Mouse (Mus musculus) neural tube, embryonic 11.5 days (tissue): Measurements from ENCODE around the gene Spsb4. TPM values are rescaled to one million over a fixed set of nuclear protein-coding genes. Genes with fewer than 3 reads are reported as not detected.

ENCODE experiments used
- ATAC-seq: fragments of 200-750 bp; cut with Nextera tagmentation; 2 replicates; pipeline ENCODE4 v1.8.0; 2017; ENCODE audit warnings: moderate number of reproducible peaks, mild to moderate bottlenecking, moderate TSS enrichment, moderate library complexity; ENCODE audit not compliant: insufficient read depth, low FRiP score, low TSS enrichment
- DNase-seq: peaks from one replicate; pipeline ENCODE4 v3.0.0-alpha.2; 2015; ENCODE audit warnings: low spot score
- H3K27ac ChIP-seq: fragments of 300-500 bp; sonication (generic); 2 replicates; pipeline ENCODE4 v1.5.1; 2014; ENCODE audit warnings: low read depth, mild to moderate bottlenecking, low read length
- H3K27me3 ChIP-seq: fragments of 300-500 bp; sonication (generic); 2 replicates; pipeline ENCODE4 v1.6.1; 2014; ENCODE audit warnings: mild to moderate bottlenecking, low read length, mixed read lengths; ENCODE audit not compliant: control insufficient read depth, insufficient read depth
- H3K36me3 ChIP-seq: fragments of 300-500 bp; sonication (generic); 2 replicates; pipeline ENCODE4 v1.6.1; 2014; ENCODE audit warnings: mild to moderate bottlenecking, low read length, moderate library complexity, mixed read lengths; ENCODE audit not compliant: control insufficient read depth, insufficient read depth
- H3K4me1 ChIP-seq: fragments of 300-500 bp; sonication (generic); 2 replicates; pipeline ENCODE4 v1.6.1; 2014; ENCODE audit warnings: low read length, mixed read lengths; ENCODE audit not compliant: control insufficient read depth, insufficient read depth
- H3K4me2 ChIP-seq: fragments of 300-500 bp; sonication (generic); 2 replicates; pipeline ENCODE4 v1.6.1; 2014; ENCODE audit warnings: low read depth, mild to moderate bottlenecking, moderate library complexity
- H3K4me3 ChIP-seq: fragments of 300-500 bp; sonication (generic); 2 replicates; pipeline ENCODE4 v1.5.1; 2014; ENCODE audit warnings: low read depth, low read length
- H3K9ac ChIP-seq: fragments of 300-500 bp; sonication (generic); 2 replicates; pipeline ENCODE4 v1.6.1; 2014; ENCODE audit warnings: mild to moderate bottlenecking, low read length
- H3K9me3 ChIP-seq: fragments of 300-500 bp; sonication (generic); 2 replicates; pipeline ENCODE4 v1.6.1; 2016; ENCODE audit warnings: low read length; ENCODE audit not compliant: control insufficient read depth
- WGBS: fragments of 180-500 bp; shearing (Covaris S2); extraction: QIAGEN DNeasy Blood & Tissue Kit; methylation state at CpG from one replicate; pipeline ENCODE4 v1.1.7; 2014; 5-methylcytosine and 5-hydroxymethylcytosine counted together
- polyA plus RNA-seq: library from polyadenylated mRNA; unstranded; fragments of >200 nt; fragmentation: Nextera tagmentation; extraction: Ambion mirVana; gene quantifications from 2 replicates; pipeline ENCODE4 v1.2.1, GENCODE M21; 2014

Spsb4 gene
- polyA plus RNA-seq, 1 experiment from 2014 or later, result 125 TPM

DNA sequence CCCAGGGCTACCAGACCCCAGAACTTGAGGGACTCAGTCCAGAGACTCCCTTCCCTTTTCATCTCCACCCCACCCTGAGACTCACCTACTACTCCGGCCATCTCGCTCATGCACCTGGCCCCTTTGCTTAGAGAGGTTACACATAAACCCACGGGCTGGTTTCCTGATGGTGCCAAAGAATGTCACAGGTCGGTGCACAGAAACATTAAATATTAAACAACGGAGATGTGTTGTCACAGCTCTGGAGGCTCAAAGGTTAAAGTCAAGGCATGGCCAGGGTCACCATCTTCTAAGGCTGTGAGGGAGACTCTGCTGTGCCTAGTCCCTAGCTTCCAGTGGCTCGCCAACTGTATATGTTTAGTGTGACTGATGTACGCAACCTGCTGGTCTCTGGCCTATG lies 52.2 kb downstream of the Spsb4 start:
- Histone ChIP-seq H3K36me3 (no peaks in the 10 kb centered on the region), H3K9ac (no peak overlapping the region), H3K4me2 (no peak overlapping the region), H3K27ac (no peak overlapping the region), H3K4me1 (peaks cover 14% of the 10 kb centered on the region), H3K9me3 (no peaks in the 10 kb centered on the region), H3K27me3 (no peaks in the 10 kb centered on the region), H3K4me3 (no peak overlapping the region)
- 92% methylated on average over 7 of the region's 7 CpGs for WGBS
- ATAC-seq (no peak), DNase-seq (no peak)

DNA sequence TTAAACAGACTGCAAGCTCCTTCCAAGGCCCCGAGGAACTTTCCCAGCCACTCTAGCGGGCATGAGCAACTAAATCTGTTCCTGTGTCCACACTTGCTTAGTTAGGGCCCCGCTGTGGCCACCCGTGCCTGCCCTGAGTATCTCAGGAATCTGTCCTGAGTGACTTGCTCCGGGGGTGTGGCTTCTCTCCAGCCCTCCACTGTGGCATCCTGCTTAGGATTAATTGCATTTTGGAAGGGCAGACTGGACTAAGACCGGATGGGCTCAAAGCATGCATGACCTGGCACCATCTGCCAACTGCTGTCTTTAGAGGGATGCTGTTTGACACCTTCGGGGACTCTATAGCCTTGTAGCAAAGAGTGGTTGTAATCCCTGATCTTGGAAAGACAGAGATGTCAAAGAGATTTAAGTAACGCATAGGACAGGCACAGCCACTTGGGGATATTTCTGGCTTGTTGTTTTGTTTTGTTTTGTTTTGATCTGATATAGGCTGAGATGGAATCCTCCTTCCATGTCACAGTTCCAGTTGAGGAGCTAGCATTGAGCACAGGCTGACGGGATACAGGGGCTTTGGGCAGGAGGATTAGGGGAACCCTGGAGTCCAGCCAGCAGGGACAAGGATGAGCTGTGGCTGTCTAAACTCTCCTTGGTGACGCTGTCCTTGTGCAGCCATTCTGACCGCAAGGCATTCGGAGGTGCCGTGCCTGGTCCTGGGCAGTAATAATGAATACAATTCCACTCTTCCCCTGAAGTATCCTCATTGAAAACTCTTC lies 55.0 kb downstream of the Spsb4 start:
- Histone ChIP-seq H3K36me3 (no peaks in the 10 kb centered on the region), H3K9ac (no peak overlapping the region), H3K27me3 (no peaks in the 10 kb centered on the region), H3K27ac (no peak overlapping the region), H3K4me3 (no peak overlapping the region), H3K4me1 (peaks cover 13% of the 10 kb centered on the region), H3K9me3 (no peaks in the 10 kb centered on the region), H3K4me2 (no peak overlapping the region)
- 72% methylated on average over 13 of the region's 13 CpGs for WGBS
- no peak for DNase-seq
- no peak for ATAC-seq

DNA sequence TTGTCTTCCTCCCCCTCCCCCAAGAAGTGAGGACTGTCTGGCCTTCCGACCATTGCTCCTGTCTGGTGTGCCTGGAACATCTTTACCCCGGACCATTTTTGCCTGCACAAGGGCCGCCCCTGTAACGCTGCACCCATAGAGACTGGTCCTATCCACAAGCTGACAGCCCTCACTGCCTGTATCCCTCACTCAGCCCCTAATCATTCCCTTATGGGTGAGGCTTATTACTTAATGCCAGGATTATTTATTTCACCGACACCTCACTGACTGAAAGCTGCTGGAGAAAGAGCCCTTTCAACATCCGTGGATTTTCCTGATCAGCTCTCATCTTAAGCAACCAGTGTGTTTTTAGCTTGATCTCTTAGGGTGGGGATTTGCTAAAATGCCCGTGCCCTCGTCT lies 55.9 kb downstream of the Spsb4 start:
- WGBS, result 70% methylated on average over 8 of the region's 8 CpGs
- H3K9me3 ChIP-seq, result no peaks in the 10 kb centered on the region
- no peak overlapping the region for H3K4me2 ChIP-seq
- no peak overlapping the region for H3K9ac ChIP-seq
- no peak overlapping the region for H3K27ac ChIP-seq
- no peaks in the 10 kb centered on the region for H3K36me3 ChIP-seq
- DNase-seq (no peak), ATAC-seq (no peak)
- no peak overlapping the region for H3K4me3 ChIP-seq
- peaks cover 22% of the 10 kb centered on the region for H3K4me1 ChIP-seq
- H3K27me3 ChIP-seq, result no peaks in the 10 kb centered on the region

GRCm38 (mm10) chr9:96961986-96962701 lies 56.5 kb downstream of the Spsb4 start:
- ATAC-seq (0 out of 2 replicates have a peak, but pooled peaks have one; percentile 17), DNase-seq (no peak)
- no peaks in the 10 kb centered on the region for H3K36me3 ChIP-seq
- H3K27me3 ChIP-seq, result no peaks in the 10 kb centered on the region
- H3K9ac ChIP-seq, result no peak overlapping the region
- H3K4me2 ChIP-seq, result no peak overlapping the region
- H3K9me3 ChIP-seq, result no peaks in the 10 kb centered on the region
- H3K4me3 ChIP-seq, result no peak overlapping the region
- H3K4me1 ChIP-seq, result peaks cover 27% of the 10 kb centered on the region
- H3K27ac ChIP-seq, result no peak overlapping the region
- 74% methylated on average over 17 of the region's 17 CpGs for WGBS

DNA sequence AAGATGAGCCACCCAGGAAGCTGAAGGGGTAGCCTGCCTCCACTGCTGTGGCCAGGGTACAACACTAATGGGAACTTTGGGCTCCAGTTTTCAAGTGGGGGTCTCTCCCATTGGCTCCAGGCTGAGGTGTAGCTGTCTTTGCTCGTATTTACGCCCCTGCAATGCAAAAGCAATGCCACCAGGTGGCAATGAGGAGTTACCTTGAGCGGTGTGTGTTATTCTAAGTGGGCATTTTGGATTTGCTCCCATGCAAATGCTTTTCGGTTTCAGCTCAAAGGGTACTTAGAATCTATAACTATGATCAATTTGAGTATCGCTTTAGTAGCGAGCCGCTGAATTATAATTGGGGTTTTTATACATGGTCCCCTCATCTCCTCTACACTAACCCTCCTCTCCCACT lies 57.6 kb downstream of the Spsb4 start:
- Histone ChIP-seq H3K4me1 (peaks cover 30% of the 10 kb centered on the region), H3K9ac (no peak overlapping the region), H3K4me3 (no peak overlapping the region), H3K27ac (no peak overlapping the region), H3K36me3 (no peaks in the 10 kb centered on the region), H3K4me2 (no peak overlapping the region), H3K27me3 (no peaks in the 10 kb centered on the region), H3K9me3 (no peaks in the 10 kb centered on the region)
- DNase-seq (peak; percentile 70), ATAC-seq (no peak)
- WGBS, result 66% methylated on average over 7 of the region's 7 CpGs

GRCm38 (mm10) chr9:96960241-96960640 lies 58.4 kb downstream of the Spsb4 start:
- DNase-seq (no peak), ATAC-seq (no peak)
- H3K36me3 ChIP-seq, result no peaks in the 10 kb centered on the region
- H3K27ac ChIP-seq, result no peak overlapping the region
- WGBS, result 81% methylated on average over 4 of the region's 4 CpGs
- H3K4me1 ChIP-seq, result peaks cover 30% of the 10 kb centered on the region
- no peak overlapping the region for H3K4me2 ChIP-seq
- no peak overlapping the region for H3K4me3 ChIP-seq
- no peaks in the 10 kb centered on the region for H3K27me3 ChIP-seq
- H3K9ac ChIP-seq, result no peak overlapping the region
- H3K9me3 ChIP-seq, result no peaks in the 10 kb centered on the region

GRCm38 (mm10) chr9:96959469-96959868 lies 59.2 kb downstream of the Spsb4 start:
- WGBS, result 89% methylated on average over 7 of the region's 7 CpGs

GRCm38 (mm10) chr9:96958009-96958615 lies 60.5 kb downstream of the Spsb4 start:
- DNase-seq (no peak), ATAC-seq (no peak)
- Histone ChIP-seq H3K27me3 (no peaks in the 10 kb centered on the region), H3K27ac (peak overlapping the region; percentile 71), H3K4me1 (peaks cover 37% of the 10 kb centered on the region), H3K9me3 (no peaks in the 10 kb centered on the region), H3K4me2 (no peak overlapping the region), H3K36me3 (no peaks in the 10 kb centered on the region; the same call in 1 of the 2 replicates), H3K9ac (no peak overlapping the region), H3K4me3 (no peak overlapping the region)
- WGBS, result 9% methylated on average over 6 of the region's 6 CpGs

More at GRCm38 (mm10) chr9:96959469-96959868, 59.2 kb downstream of the Spsb4 start:
- H3K4me3 ChIP-seq, result no peak overlapping the region
- DNase-seq (no peak), ATAC-seq (no peak)
- no peaks in the 10 kb centered on the region for H3K27me3 ChIP-seq
- H3K36me3 ChIP-seq, result no peaks in the 10 kb centered on the region; the same call in 1 of the 2 replicates
- no peaks in the 10 kb centered on the region for H3K9me3 ChIP-seq
- H3K4me2 ChIP-seq, result no peak overlapping the region
- peaks cover 33% of the 10 kb centered on the region for H3K4me1 ChIP-seq
- H3K9ac ChIP-seq, result no peak overlapping the region
- no peak overlapping the region for H3K27ac ChIP-seq
